Mouse (Mus musculus) urinary bladder, postnatal 36 days (tissue): ENCODE results near the gene Hoxd3.

Source experiments
- DNase-seq, 2 experiments: peaks; one replicate each; pipeline ENCODE4 v3.0.0; 2022; ENCODE audit warnings: low spot score in 2 of 2, mixed read lengths in 1 of 2

Gene Hoxd3

GRCm38 (mm10) chr2:74727640-74728302 lies 16.0 kb downstream of the Hoxd3 start:
- no peak for DNase-seq

- no peak for DNase-seq
These were observed 16.6 kb downstream of the Hoxd3 start for GRCm38 (mm10) chr2:74728303-74728680.

GRCm38 (mm10) chr2:74730331-74730730 lies 18.6 kb downstream of the Hoxd3 start:
- no peak for DNase-seq

- DNase-seq = no peak
These were observed 19.3 kb downstream of the Hoxd3 start for GRCm38 (mm10) chr2:74731055-74731454.

- no peak for DNase-seq
These were observed 20.2 kb downstream of the Hoxd3 start for GRCm38 (mm10) chr2:74731799-74732512.

GRCm38 (mm10) chr2:74732513-74733316 lies 21.0 kb downstream of the Hoxd3 start:
- no peak for DNase-seq

GRCm38 (mm10) chr2:74733317-74733661 lies 21.6 kb downstream of the Hoxd3 start:
- DNase-seq = no peak

GRCm38 (mm10) chr2:74733765-74734164 lies 22.0 kb downstream of the Hoxd3 start:
- DNase-seq = no peak

- no peak for DNase-seq
These were observed 22.7 kb downstream of the Hoxd3 start for GRCm38 (mm10) chr2:74734451-74734850.

- no peak for DNase-seq
These were observed 23.5 kb downstream of the Hoxd3 start for GRCm38 (mm10) chr2:74734996-74735811.

GRCm38 (mm10) chr2:74735851-74736687 lies 24.3 kb downstream of the Hoxd3 start:
- no peak for DNase-seq

- DNase-seq = no peak
These were observed 25.2 kb downstream of the Hoxd3 start for GRCm38 (mm10) chr2:74736688-74737577.

GRCm38 (mm10) chr2:74737578-74738070 lies 25.9 kb downstream of the Hoxd3 start:
- no peak for DNase-seq

- DNase-seq = no peak
These were observed 27.1 kb downstream of the Hoxd3 start for GRCm38 (mm10) chr2:74738623-74739475.

GRCm38 (mm10) chr2:74739476-74739800 lies 27.7 kb downstream of the Hoxd3 start:
- no peak for DNase-seq

GRCm38 (mm10) chr2:74739869-74740268 lies 28.1 kb downstream of the Hoxd3 start:
- no peak for DNase-seq

- no peak for DNase-seq
These were observed 28.8 kb downstream of the Hoxd3 start for GRCm38 (mm10) chr2:74740311-74741091.
